Mouse (Mus musculus): ENCODE data around the gene H1foo. TPM values are rescaled to one million over a fixed set of nuclear protein-coding genes. Genes with fewer than 3 reads are reported as not detected.

Gene H1foo
- polyA plus RNA-seq, 1 experiment from 2014 or later = not detected

DNA sequence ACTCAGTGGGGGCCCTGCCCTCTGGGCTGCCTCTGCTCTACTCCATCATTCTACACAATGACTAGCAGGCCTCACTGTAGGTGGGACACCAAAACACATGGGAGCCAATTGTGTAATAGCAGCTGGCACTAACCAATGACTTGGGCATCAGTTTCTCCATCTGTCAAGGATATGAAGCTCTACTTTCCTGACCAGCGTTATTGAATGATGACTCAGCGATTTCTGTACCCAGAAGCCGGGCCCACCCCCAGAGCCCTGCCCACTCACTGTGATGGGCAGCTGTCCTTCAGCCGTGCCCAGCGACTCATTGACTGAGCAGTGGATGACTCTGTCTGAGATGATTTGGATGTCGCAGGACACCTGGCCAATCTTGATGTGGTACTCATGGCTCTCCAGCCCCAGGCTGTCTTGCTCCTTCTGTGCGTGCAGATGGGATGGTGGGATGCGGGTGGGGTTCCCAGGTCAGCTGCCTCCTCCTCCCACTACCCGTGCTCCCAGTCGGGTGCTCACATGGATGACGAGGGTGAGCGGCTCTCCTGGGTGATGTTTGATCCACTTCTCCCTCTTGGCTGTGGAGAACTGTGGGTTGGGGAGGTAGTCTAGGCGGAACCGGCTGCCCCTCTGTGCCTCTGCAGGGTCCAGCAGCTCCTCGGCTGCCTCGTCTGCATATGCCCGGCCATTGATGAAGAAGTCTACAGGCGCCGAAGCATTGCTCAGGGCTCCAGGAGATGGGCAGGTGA, 21.7 kb downstream of the H1foo start:
- H3K4me1 ChIP-seq = peaks cover 2% of the 10 kb centered on the region; the same call in 1 of the 2 replicates
- no peaks in the 10 kb centered on the region for H3K27me3 ChIP-seq (replicated peaks)
- H3K9ac ChIP-seq = no peak overlapping the region
- peaks cover 8% of the 10 kb centered on the region; the same call in 1 of the 2 replicates for H3K36me3 ChIP-seq
- no peak for ATAC-seq (ENCODE audit: insufficient read depth, low FRiP score, low read depth)
- 92% methylated on average over 19 of the region's 19 CpGs for WGBS
- H3K9me3 ChIP-seq = no peaks in the 10 kb centered on the region
- H3K4me3 ChIP-seq (replicated peaks) = no peak overlapping the region
- H3K27ac ChIP-seq = no peak overlapping the region
- no peak overlapping the region for H3K4me2 ChIP-seq

DNA sequence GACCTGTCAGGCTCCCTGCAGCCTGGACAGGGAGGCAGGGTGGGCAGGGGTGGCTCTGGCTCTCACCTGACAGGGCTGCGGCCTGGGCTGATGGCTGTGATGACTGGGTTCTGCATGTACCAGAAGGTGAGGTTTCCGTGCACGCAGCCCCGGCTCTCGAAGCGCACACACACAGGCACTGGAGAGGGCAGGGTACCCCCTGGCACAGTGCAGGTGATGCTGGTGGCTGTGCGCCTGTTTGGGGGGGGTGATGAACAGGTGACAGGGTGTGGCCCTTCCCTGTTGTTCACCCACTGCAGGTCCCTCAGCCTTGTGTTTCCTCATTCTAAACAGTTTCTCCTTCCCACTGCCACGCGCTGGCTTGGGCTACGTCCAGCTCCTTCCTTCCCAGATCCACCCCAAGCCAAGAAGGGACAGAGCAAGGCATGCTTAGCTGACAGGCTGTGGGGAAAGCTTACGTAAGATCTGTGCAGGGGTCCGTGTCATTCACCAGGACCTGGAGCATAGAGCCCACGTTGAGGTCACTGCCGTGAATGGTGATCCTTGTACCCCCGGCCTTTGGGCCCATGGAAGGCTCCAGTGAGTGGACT, 22.6 kb downstream of the H1foo start:
- Histone ChIP-seq H3K27ac (no peak overlapping the region), H3K4me2 (no peak overlapping the region), H3K9ac (no peak overlapping the region), H3K27me3 (replicated peaks) (no peaks in the 10 kb centered on the region), H3K4me1 (peaks cover 12% of the 10 kb centered on the region), H3K36me3 (peaks cover 8% of the 10 kb centered on the region; the same call in 1 of the 2 replicates), H3K9me3 (no peaks in the 10 kb centered on the region), H3K4me3 (replicated peaks) (no peak overlapping the region)
- 92% methylated on average over 15 of the region's 15 CpGs for WGBS
- ATAC-seq (ENCODE audit: insufficient read depth, low FRiP score, low read depth) = no peak

DNA sequence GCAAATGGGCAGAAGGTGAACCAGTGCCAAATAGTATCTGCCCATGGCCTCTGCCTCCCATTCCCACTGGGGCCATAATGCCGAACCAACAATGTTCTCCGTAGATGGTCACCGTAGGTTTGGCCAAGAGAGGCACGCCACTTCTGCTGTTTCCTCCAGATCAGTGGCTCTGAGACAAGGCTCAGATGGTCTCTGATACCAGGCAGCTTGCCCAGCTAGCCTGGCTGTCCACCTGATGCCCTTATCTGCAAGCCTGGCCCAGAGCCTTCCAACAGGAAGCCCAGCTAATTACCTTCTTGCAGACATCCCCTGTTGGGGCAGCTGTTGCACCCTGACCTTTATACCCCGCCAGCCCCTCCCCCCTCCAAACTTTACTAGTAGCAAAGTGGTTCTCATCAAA, 23.3 kb downstream of the H1foo start:
- H3K27ac ChIP-seq = no peak overlapping the region
- H3K36me3 ChIP-seq = peaks cover 8% of the 10 kb centered on the region; the same call in 1 of the 2 replicates
- H3K4me2 ChIP-seq = no peak overlapping the region
- no peaks in the 10 kb centered on the region for H3K9me3 ChIP-seq
- H3K4me3 ChIP-seq (replicated peaks) = no peak overlapping the region
- ATAC-seq (ENCODE audit: insufficient read depth, low FRiP score, low read depth) = no peak
- H3K9ac ChIP-seq = no peak overlapping the region
- peaks cover 17% of the 10 kb centered on the region for H3K4me1 ChIP-seq
- 71% methylated on average over 5 of the region's 5 CpGs for WGBS
- no peaks in the 10 kb centered on the region for H3K27me3 ChIP-seq (replicated peaks)

GRCm38 (mm10) chr6:115968700-115969099, 24.0 kb downstream of the H1foo start:
- no peaks in the 10 kb centered on the region for H3K27me3 ChIP-seq (replicated peaks)
- peaks cover 8% of the 10 kb centered on the region; the same call in 1 of the 2 replicates for H3K36me3 ChIP-seq
- H3K4me2 ChIP-seq = no peak overlapping the region
- no peak overlapping the region for H3K27ac ChIP-seq
- no peak for ATAC-seq (ENCODE audit: insufficient read depth, low FRiP score, low read depth)
- H3K4me1 ChIP-seq = peaks cover 17% of the 10 kb centered on the region
- 80% methylated on average over 6 of the region's 6 CpGs for WGBS
- H3K4me3 ChIP-seq (replicated peaks) = no peak overlapping the region
- no peaks in the 10 kb centered on the region for H3K9me3 ChIP-seq
- no peak overlapping the region for H3K9ac ChIP-seq

- H3K4me2 ChIP-seq = no peak overlapping the region
- H3K4me1 ChIP-seq = peaks cover 17% of the 10 kb centered on the region
- WGBS = 69% methylated on average over 9 of the region's 9 CpGs
- no peak overlapping the region for H3K4me3 ChIP-seq (replicated peaks)
- no peak overlapping the region for H3K27ac ChIP-seq
- H3K27me3 ChIP-seq (replicated peaks) = no peaks in the 10 kb centered on the region
- no peak overlapping the region for H3K9ac ChIP-seq
- ATAC-seq (ENCODE audit: insufficient read depth, low FRiP score, low read depth) = no peak
- no peaks in the 10 kb centered on the region for H3K9me3 ChIP-seq
- peaks cover 7% of the 10 kb centered on the region; the same call in 1 of the 2 replicates for H3K36me3 ChIP-seq
Measured at GRCm38 (mm10) chr6:115969103-115969502, 24.4 kb downstream of the H1foo start.

DNA sequence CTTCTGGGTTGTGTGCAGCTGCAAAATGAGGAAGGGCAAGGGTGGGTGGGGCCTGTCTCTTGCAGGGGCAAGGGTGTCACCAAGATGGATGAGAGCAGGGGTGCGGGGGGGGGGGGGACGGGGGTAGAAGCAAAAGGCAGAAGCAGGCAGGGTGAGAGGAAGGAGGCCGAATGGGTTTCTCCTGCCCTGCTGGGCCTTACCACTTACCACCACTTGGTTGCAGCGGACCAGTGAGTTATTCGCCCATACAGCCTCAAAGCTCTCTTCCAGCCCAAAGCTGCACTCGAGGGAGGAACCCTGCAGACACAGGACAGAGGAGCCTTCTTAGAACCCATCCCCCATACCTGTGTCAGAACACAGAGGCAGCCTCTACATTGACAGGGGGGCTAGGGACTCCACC, 25.2 kb downstream of the H1foo start:
- Histone ChIP-seq H3K4me1 (peaks cover 17% of the 10 kb centered on the region), H3K4me2 (no peak overlapping the region), H3K27ac (no peak overlapping the region), H3K9me3 (no peaks in the 10 kb centered on the region), H3K9ac (no peak overlapping the region), H3K36me3 (peaks cover 4% of the 10 kb centered on the region; the same call in 1 of the 2 replicates), H3K27me3 (replicated peaks) (no peaks in the 10 kb centered on the region), H3K4me3 (replicated peaks) (no peak overlapping the region)
- no peak for ATAC-seq (ENCODE audit: insufficient read depth, low FRiP score, low read depth)
- WGBS = 60% methylated on average over 6 of the region's 6 CpGs

GRCm38 (mm10) chr6:115971273-115972060, 26.7 kb downstream of the H1foo start:
- H3K27ac ChIP-seq = no peak overlapping the region
- H3K36me3 ChIP-seq = peaks cover 6% of the 10 kb centered on the region; the same call in 1 of the 2 replicates
- 46% methylated on average over 13 of the region's 13 CpGs for WGBS
- H3K4me2 ChIP-seq = no peak overlapping the region
- no peak for ATAC-seq (ENCODE audit: insufficient read depth, low FRiP score, low read depth)
- H3K27me3 ChIP-seq (replicated peaks) = no peaks in the 10 kb centered on the region
- H3K4me1 ChIP-seq = peaks cover 17% of the 10 kb centered on the region
- H3K9ac ChIP-seq = no peak overlapping the region
- no peak overlapping the region for H3K4me3 ChIP-seq (replicated peaks)
- H3K9me3 ChIP-seq = no peaks in the 10 kb centered on the region

DNA sequence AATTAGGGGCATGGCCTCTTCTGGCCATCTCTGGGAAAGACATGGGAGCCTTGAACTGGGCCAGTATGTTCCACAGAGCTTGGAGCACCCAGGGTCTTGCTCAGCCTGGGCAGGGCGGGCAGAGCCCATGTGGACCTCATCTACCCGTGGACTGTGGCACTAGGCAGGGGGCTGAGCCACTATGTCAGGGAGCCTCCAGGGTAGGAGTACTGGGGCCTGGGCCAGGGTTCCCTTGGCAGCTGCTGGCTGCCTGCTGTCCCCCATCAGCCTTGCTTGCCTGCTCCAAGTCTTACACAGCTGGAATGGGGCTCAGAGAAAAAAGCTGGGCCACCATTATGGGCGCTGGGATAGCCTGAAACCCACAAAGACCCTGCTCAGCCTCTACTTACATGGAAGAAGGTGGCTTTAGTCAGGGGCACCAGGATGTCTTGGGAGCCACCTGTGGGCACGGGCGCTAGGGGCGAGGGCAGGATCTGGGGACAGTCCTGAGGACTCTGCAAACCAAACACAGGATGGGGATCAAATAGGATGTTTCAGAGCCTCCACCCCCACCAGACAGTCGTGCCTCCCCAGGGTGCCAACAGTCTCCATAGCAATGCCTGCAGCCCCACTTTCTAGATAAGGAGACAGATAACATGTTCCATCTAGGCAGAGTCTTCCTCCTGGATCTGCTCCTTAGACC, 27.5 kb downstream of the H1foo start:
- 79% methylated on average over 7 of the region's 7 CpGs for WGBS
- Histone ChIP-seq H3K4me1 (peaks cover 17% of the 10 kb centered on the region), H3K27me3 (replicated peaks) (no peaks in the 10 kb centered on the region), H3K36me3 (peaks cover 6% of the 10 kb centered on the region; the same call in 1 of the 2 replicates), H3K4me3 (replicated peaks) (no peak overlapping the region), H3K27ac (no peak overlapping the region), H3K4me2 (no peak overlapping the region), H3K9ac (no peak overlapping the region), H3K9me3 (no peaks in the 10 kb centered on the region)
- ATAC-seq (ENCODE audit: insufficient read depth, low FRiP score, low read depth) = no peak

- no peak overlapping the region for H3K4me3 ChIP-seq (replicated peaks)
- 86% methylated on average over 15 of the region's 15 CpGs for WGBS
- H3K9ac ChIP-seq = no peak overlapping the region
- ATAC-seq (ENCODE audit: insufficient read depth, low FRiP score, low read depth) = no peak
- no peaks in the 10 kb centered on the region for H3K27me3 ChIP-seq (replicated peaks)
- no peak overlapping the region for H3K27ac ChIP-seq
- H3K9me3 ChIP-seq = no peaks in the 10 kb centered on the region
- peaks cover 17% of the 10 kb centered on the region for H3K4me1 ChIP-seq
- no peak overlapping the region for H3K4me2 ChIP-seq
- H3K36me3 ChIP-seq = peaks cover 6% of the 10 kb centered on the region; the same call in 1 of the 2 replicates
Measured at GRCm38 (mm10) chr6:115973139-115973875, 28.6 kb downstream of the H1foo start.

DNA sequence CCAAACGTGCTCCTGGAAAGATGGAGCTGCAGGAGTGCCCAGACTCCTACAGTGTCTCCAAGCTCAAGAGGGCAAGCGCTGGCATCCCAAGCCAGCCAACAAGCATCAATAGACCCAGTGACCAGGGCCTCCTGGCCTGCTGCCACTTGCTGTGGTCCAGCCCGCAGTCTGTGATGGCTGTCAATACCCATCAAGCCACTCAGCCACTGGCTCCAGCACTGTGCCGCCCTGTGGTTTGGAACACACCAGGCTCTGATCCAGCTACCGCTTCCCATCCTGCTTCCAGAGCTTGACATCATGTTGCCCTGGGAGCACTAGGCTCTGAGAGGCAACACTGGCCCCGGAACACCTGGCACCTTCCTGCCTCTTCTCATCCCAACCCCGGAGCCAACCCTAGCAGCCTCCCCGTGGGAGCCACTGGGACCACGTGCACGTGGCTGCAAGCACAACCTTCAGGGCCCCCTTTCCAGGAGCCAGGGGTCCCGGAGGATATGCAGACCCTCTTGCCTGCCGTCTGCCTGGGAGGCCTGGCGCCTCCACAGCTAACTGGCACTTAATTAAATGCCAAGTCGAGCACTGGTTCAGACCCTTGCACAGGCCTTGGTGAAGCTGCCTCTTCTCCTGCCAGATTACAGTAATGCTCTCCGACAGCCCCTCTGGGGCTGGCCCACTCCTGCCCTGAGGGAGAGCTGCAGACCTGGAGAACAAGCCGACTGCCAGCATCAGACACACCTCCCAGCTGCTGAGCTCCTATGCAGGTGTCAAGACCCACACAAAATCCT, 29.3 kb downstream of the H1foo start:
- Histone ChIP-seq H3K4me2 (no peak overlapping the region), H3K9ac (no peak overlapping the region), H3K36me3 (peaks cover 6% of the 10 kb centered on the region; the same call in 1 of the 2 replicates), H3K27ac (no peak overlapping the region), H3K9me3 (no peaks in the 10 kb centered on the region), H3K4me1 (peaks cover 17% of the 10 kb centered on the region), H3K4me3 (replicated peaks) (no peak overlapping the region), H3K27me3 (replicated peaks) (no peaks in the 10 kb centered on the region)
- no peak for ATAC-seq (ENCODE audit: insufficient read depth, low FRiP score, low read depth)
- 77% methylated on average over 16 of the region's 16 CpGs for WGBS

Measured in stomach, embryonic 15.5 days (tissue).